In genomic region chr4:107314479-107314805, GRCm38 (mm10) we compare ENCODE assay signal across 8 mouse cellular contexts. TPM values are rescaled to one million over a fixed set of nuclear protein-coding genes. Genes with fewer than 3 reads are reported as not detected.
DNase-seq lines count a peak whose midpoint lies in the region; ATAC-seq lines count a peak whose summit lies in the region.

No protein-coding gene starts in this region.

- no peak; the same call in 1 of the 2 replicates for ATAC-seq in kidney, embryonic 15.5 days (replicated peaks; ENCODE audit: low FRiP score)
- ATAC-seq in hindbrain, embryonic 12.5 days (ENCODE audit: low FRiP score): no peak; the same call in 1 of the 2 replicates
- peak; percentile 24; the same call in 1 of the 2 replicates for ATAC-seq in midbrain, embryonic 12.5 days (ENCODE audit: low FRiP score, low read depth)

- no peaks in the 10 kb centered on the region for H3K9me3 ChIP-seq in kidney, embryonic 15.5 days (replicated peaks)
- no peaks in the 10 kb centered on the region for H3K9me3 ChIP-seq in hindbrain, embryonic 12.5 days (replicated peaks)
- H3K9me3 ChIP-seq in midbrain, embryonic 12.5 days: no peaks in the 10 kb centered on the region

- peak overlapping the region; percentile 61 for H3K9ac ChIP-seq in kidney, embryonic 15.5 days
- peak overlapping the region; percentile 73 for H3K9ac ChIP-seq in hindbrain, embryonic 12.5 days
- peak overlapping the region; percentile 58 for H3K9ac ChIP-seq in midbrain, embryonic 12.5 days (replicated peaks)

- H3K27ac ChIP-seq in kidney, embryonic 15.5 days: 0 out of 2 replicates have a peak overlapping the region, but pooled peaks have one; percentile 18
- H3K27ac ChIP-seq in brown adipose tissue, adult 24 weeks (replicated peaks; ENCODE audit: low read depth, low read length): no peak overlapping the region
- no peak overlapping the region for H3K27ac ChIP-seq in hindbrain, embryonic 12.5 days
- H3K27ac ChIP-seq in midbrain, embryonic 12.5 days (replicated peaks): 0 out of 2 replicates have a peak overlapping the region, but pooled peaks have one; percentile 54

- H3K4me2 ChIP-seq in kidney, embryonic 15.5 days: peak overlapping the region; percentile 69
- H3K4me2 ChIP-seq in hindbrain, embryonic 12.5 days (replicated peaks): peak overlapping the region; percentile 69
- H3K4me2 ChIP-seq in midbrain, embryonic 12.5 days (replicated peaks): peak overlapping the region; percentile 72

- peaks cover 28% of the 10 kb centered on the region for H3K36me3 ChIP-seq in kidney, embryonic 15.5 days
- H3K36me3 ChIP-seq in hindbrain, embryonic 12.5 days: peaks cover 26% of the 10 kb centered on the region
- H3K36me3 ChIP-seq in midbrain, embryonic 12.5 days: peaks cover 18% of the 10 kb centered on the region

- H3K4me3 ChIP-seq in kidney, embryonic 15.5 days (replicated peaks): peak overlapping the region; percentile 75
- H3K4me3 ChIP-seq in brown adipose tissue, adult 24 weeks (ENCODE audit: insufficient read depth, low read depth, low read length): peak overlapping the region; percentile 79
- H3K4me3 ChIP-seq in hindbrain, embryonic 12.5 days: peak overlapping the region; percentile 68
- peak overlapping the region; percentile 66 for H3K4me3 ChIP-seq in midbrain, embryonic 12.5 days

- no peaks in the 10 kb centered on the region for H3K27me3 ChIP-seq in kidney, embryonic 15.5 days
- H3K27me3 ChIP-seq in hindbrain, embryonic 12.5 days: no peaks in the 10 kb centered on the region
- no peaks in the 10 kb centered on the region for H3K27me3 ChIP-seq in midbrain, embryonic 12.5 days

- WGBS in kidney, embryonic 15.5 days: 8% methylated on average over 7 of the region's 7 CpGs
- WGBS in hindbrain, embryonic 12.5 days: 11% methylated on average over 7 of the region's 7 CpGs
- 6% methylated on average over 7 of the region's 7 CpGs for WGBS in midbrain, embryonic 12.5 days

- DNase-seq in kidney, postnatal 4 days: no peak
- no peak for DNase-seq in left cerebral cortex, adult 8-10 months (ENCODE audit: low spot score in 2 of 2)
- DNase-seq in thymus, postnatal 10 days (ENCODE audit: low spot score in 2 of 2): no peak
- no peak for DNase-seq in layer of hippocampus, postnatal 10 days (ENCODE audit: low spot score in 2 of 2)

- H3K4me1 ChIP-seq in kidney, embryonic 15.5 days: peaks cover 23% of the 10 kb centered on the region
- peaks cover 5% of the 10 kb centered on the region for H3K4me1 ChIP-seq in brown adipose tissue, adult 24 weeks (ENCODE audit: control insufficient read depth, insufficient read depth, insufficient read length, low read length)
- peaks cover 13% of the 10 kb centered on the region for H3K4me1 ChIP-seq in hindbrain, embryonic 12.5 days
- peaks cover 17% of the 10 kb centered on the region for H3K4me1 ChIP-seq in midbrain, embryonic 12.5 days

RNA-seq across cellular contexts. Expression of gene Yipf1, which starts 0.3 kb away (rescaled TPM):
- 51.6 and 54.7 TPM in 2 replicates for polyA plus RNA-seq in kidney, embryonic 15.5 days (2015; fragmentation: Nextera tagmentation; extraction: Ambion mirVana)
- polyA plus RNA-seq in brown adipose tissue, adult 24 weeks (2012; ENCODE audit: insufficient read depth, insufficient read length, missing spikeins): 43.6 and 53.2 TPM in 2 replicates
- 42.2 and 53.8 TPM in 2 replicates for polyA plus RNA-seq in hindbrain, embryonic 12.5 days (2016; fragmentation: Nextera tagmentation; extraction: Ambion mirVana)
- 39.6 and 41.9 TPM in 2 replicates for polyA plus RNA-seq in midbrain, embryonic 12.5 days (2016; fragmentation: Nextera tagmentation; extraction: Ambion mirVana)
- total RNA-seq in left cerebral cortex, adult 8-10 months (2022): 10 to 100 TPM; 42.8 to 52.1 (median 45.8) TPM
- total RNA-seq in layer of hippocampus, postnatal 10 days (2021): 10 to 100 TPM; 46.9 to 49.1 TPM

RNA-seq across cellular contexts. Expression of gene Dio1, which starts 7.5 kb away (rescaled TPM):
- polyA plus RNA-seq in kidney, embryonic 15.5 days (2015; fragmentation: Nextera tagmentation; extraction: Ambion mirVana): 0.21 and 0.32 TPM in 2 replicates
- polyA plus RNA-seq in brown adipose tissue, adult 24 weeks (2012; ENCODE audit: insufficient read depth, insufficient read length, missing spikeins): not detected in 2 replicates
- polyA plus RNA-seq in hindbrain, embryonic 12.5 days (2016; fragmentation: Nextera tagmentation; extraction: Ambion mirVana): not detected in 2 replicates
- polyA plus RNA-seq in midbrain, embryonic 12.5 days (2016; fragmentation: Nextera tagmentation; extraction: Ambion mirVana): not detected in 2 replicates
- not detected for total RNA-seq in left cerebral cortex, adult 8-10 months (2022)
- total RNA-seq in layer of hippocampus, postnatal 10 days (2021): not detected

RNA-seq across cellular contexts. Expression of gene Ndc1, which starts 53.1 kb away (rescaled TPM):
- polyA plus RNA-seq in kidney, embryonic 15.5 days (2015; fragmentation: Nextera tagmentation; extraction: Ambion mirVana): 37.5 and 38.1 TPM in 2 replicates
- polyA plus RNA-seq in brown adipose tissue, adult 24 weeks (2012; ENCODE audit: insufficient read depth, insufficient read length, missing spikeins): 18.6 and 26.2 TPM in 2 replicates
- 28.7 and 28.8 TPM in 2 replicates for polyA plus RNA-seq in hindbrain, embryonic 12.5 days (2016; fragmentation: Nextera tagmentation; extraction: Ambion mirVana)
- polyA plus RNA-seq in midbrain, embryonic 12.5 days (2016; fragmentation: Nextera tagmentation; extraction: Ambion mirVana): 34.3 and 35.9 TPM in 2 replicates
- total RNA-seq in left cerebral cortex, adult 8-10 months (2022): 10 to 100 TPM in 2 of 4 experiments, 1 to 10 TPM in 2; 9.1 to 12.8 (median 10.4) TPM
- 10 to 100 TPM; 17.2 to 17.6 TPM for total RNA-seq in layer of hippocampus, postnatal 10 days (2021)

Comparison
In these comparisons a context has a peak if more than half of its experiments do, and no peak if none do; other contexts are left out.
1. H3K27ac ChIP-seq: peak in kidney, embryonic 15.5 days (single experiment) and midbrain, embryonic 12.5 days (single experiment); none in brown adipose tissue, adult 24 weeks (single experiment) and hindbrain, embryonic 12.5 days (single experiment).
2. Peak in every context shown above with its lines, with median percentiles within 50 percentile points of each other: H3K4me2 ChIP-seq, H3K4me3 ChIP-seq and H3K9ac ChIP-seq.